ENCODE assay signal across 31 mouse cellular contexts in the genomic region with DNA sequence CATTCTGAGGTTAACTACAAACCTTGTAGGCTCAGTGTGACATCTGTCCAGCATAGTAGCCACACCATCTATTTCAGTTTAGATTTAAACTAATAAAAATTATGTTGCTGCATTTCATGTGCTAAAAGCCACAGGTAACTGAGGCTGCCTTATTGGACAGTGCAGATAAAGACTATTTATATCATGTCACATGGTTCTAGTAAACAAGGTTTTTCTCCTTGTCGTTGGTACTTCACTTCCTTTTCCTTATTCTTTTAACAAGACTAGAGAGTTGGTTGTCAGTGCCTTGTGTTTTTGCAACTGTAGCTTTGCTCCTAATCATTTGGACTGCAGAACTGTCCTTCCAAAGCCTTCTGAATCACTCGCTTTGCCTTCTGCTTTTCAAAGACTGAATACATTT. TPM values are rescaled to one million over a fixed set of nuclear protein-coding genes. Genes with fewer than 3 reads are reported as not detected.
DNase-seq lines count a peak whose midpoint lies in the region; ATAC-seq and TF ChIP-seq lines count a peak whose summit lies in the region.
"Had no signal": no experiment of that assay in that cellular context is flagged by ENCODE, and none has a peak within 500 bp of the region (broad histone marks: within the 10 kb centered on the region; RNA-seq: fewer than 3 reads in every experiment).

No protein-coding gene starts in this region.

- ATAC-seq in G1E (ENCODE audit: extremely low read depth, insufficient number of reproducible peaks, low FRiP score, poor library complexity, severe bottlenecking): peak; percentile 15; the same call in 1 of the 2 replicates
- no peak for ATAC-seq in midbrain, embryonic 15.5 days (replicated peaks)
- ATAC-seq: activated CD4-positive, CD25-positive, alpha-beta regulatory T cell, adult 4 months; CD4-positive, CD25-positive, alpha-beta regulatory T cell, adult 4 months; forebrain, embryonic 14.5 days; forebrain, embryonic 16.5 days; Patski had no signal

- WGBS in kidney, adult 2 months: 59% methylated on average over 2 of the region's 2 CpGs
- WGBS in midbrain, embryonic 15.5 days: 80% methylated on average over 2 of the region's 2 CpGs

- H3K27ac ChIP-seq in kidney, adult 2 months (ENCODE audit: insufficient read depth, low read depth, low read length): 0 out of 2 replicates have a peak overlapping the region, but pooled peaks have one; percentile 31
- H3K27ac ChIP-seq in bone marrow macrophage, adult 2 months (ENCODE audit: insufficient read depth, low read depth, low read length): 0 out of 2 replicates have a peak overlapping the region, but pooled peaks have one; percentile 3
- no peak overlapping the region for H3K27ac ChIP-seq in midbrain, embryonic 15.5 days
- H3K27ac ChIP-seq: embryonic facial prominence, embryonic 13.5 days; embryonic facial prominence, embryonic 15.5 days; forebrain, embryonic 10.5 days; forebrain, embryonic 12.5 days had no signal

- H3K4me1 ChIP-seq in kidney, adult 2 months (ENCODE audit: control insufficient read depth, insufficient read depth, low read length): no peaks in the 10 kb centered on the region
- H3K4me1 ChIP-seq in G1E (ENCODE audit: insufficient read depth, low read depth, low read length): peaks cover 6% of the 10 kb centered on the region; the same call in 1 of the 2 replicates
- H3K4me1 ChIP-seq in bone marrow macrophage, adult 2 months (ENCODE audit: control insufficient read depth, insufficient read depth, low read length): peaks cover 7% of the 10 kb centered on the region
- no peaks in the 10 kb centered on the region for H3K4me1 ChIP-seq in midbrain, embryonic 15.5 days
- H3K4me1 ChIP-seq: embryonic facial prominence, embryonic 13.5 days; embryonic facial prominence, embryonic 15.5 days; forebrain, embryonic 10.5 days; forebrain, embryonic 12.5 days had no signal

- DNase-seq in kidney, adult 2 months: no peak
- DNase-seq in kidney, postnatal 10 days: no peak
- no peak for DNase-seq in G1E (ENCODE audit: low spot score)
- DNase-seq: adrenal gland, adult 8-10 months; adrenal gland, postnatal 14 days; adrenal gland, postnatal 36 days; B cell, adult 2 months; cerebellum, adult 11 months; cerebellum, adult 18-20 months; cerebellum, adult 8-10 months; cerebellum, adult 9-11 months; cerebellum, postnatal 14 days; cerebellum, postnatal 36 days; embryo, embryonic 11 days had no signal

- H3K36me3 ChIP-seq in kidney, adult 2 months (ENCODE audit: control insufficient read depth, insufficient read depth, low read length): no peaks in the 10 kb centered on the region
- H3K36me3 ChIP-seq in G1E (replicated peaks): peaks cover 13% of the 10 kb centered on the region
- no peaks in the 10 kb centered on the region for H3K36me3 ChIP-seq in midbrain, embryonic 15.5 days (replicated peaks)
- H3K36me3 ChIP-seq: embryonic facial prominence, embryonic 13.5 days; embryonic facial prominence, embryonic 15.5 days; forebrain, embryonic 10.5 days; forebrain, embryonic 12.5 days had no signal

- H3K4me2 ChIP-seq in midbrain, embryonic 15.5 days: no peak overlapping the region
- H3K4me2 ChIP-seq: embryonic facial prominence, embryonic 13.5 days; embryonic facial prominence, embryonic 15.5 days; forebrain, embryonic 12.5 days had no signal

- no peaks in the 10 kb centered on the region for H3K9me3 ChIP-seq in G1E (replicated peaks)
- no peaks in the 10 kb centered on the region for H3K9me3 ChIP-seq in midbrain, embryonic 15.5 days
- H3K9me3 ChIP-seq: embryonic facial prominence, embryonic 13.5 days; embryonic facial prominence, embryonic 15.5 days; forebrain, embryonic 10.5 days; forebrain, embryonic 12.5 days had no signal

- TF ChIP-seq POLR2A in kidney, adult 2 months (IDR thresholded peaks at IDR 0.05; ENCODE audit: low read depth, low read length): no peak
- no peak for TF ChIP-seq POLR2A in bone marrow macrophage, adult 2 months (IDR thresholded peaks at IDR 0.05; ENCODE audit: borderline replicate concordance, low read depth, low read length)

- no peaks in the 10 kb centered on the region for H3K27me3 ChIP-seq in kidney, adult 2 months (replicated peaks; ENCODE audit: control insufficient read depth, insufficient read depth, low read length)
- H3K27me3 ChIP-seq in G1E (ENCODE audit: insufficient read depth, low read length): no peaks in the 10 kb centered on the region
- H3K27me3 ChIP-seq in midbrain, embryonic 15.5 days (replicated peaks): no peaks in the 10 kb centered on the region
- H3K27me3 ChIP-seq: CH12.LX; embryonic facial prominence, embryonic 13.5 days; embryonic facial prominence, embryonic 15.5 days; forebrain, embryonic 12.5 days; Patski had no signal

- no peak for TF ChIP-seq CTCF in kidney, adult 2 months (conservative IDR thresholded peaks at IDR 0.05; ENCODE audit: insufficient read depth, insufficient read length, low read depth, low read length)
- TF ChIP-seq CTCF in G1E (IDR thresholded peaks at IDR 0.05; ENCODE audit: low read depth, low read length): no peak
- TF ChIP-seq CTCF in bone marrow macrophage, adult 2 months (IDR thresholded peaks at IDR 0.05; ENCODE audit: low read depth, low read length): no peak

- H3K4me3 ChIP-seq in kidney, adult 2 months (ENCODE audit: insufficient read depth, low read depth, low read length): no peak overlapping the region
- no peak overlapping the region for H3K4me3 ChIP-seq in G1E (ENCODE audit: low read depth, low read length)
- no peak overlapping the region for H3K4me3 ChIP-seq in bone marrow macrophage, adult 2 months (ENCODE audit: insufficient read depth, low read length)
- no peak overlapping the region for H3K4me3 ChIP-seq in midbrain, embryonic 15.5 days
- H3K4me3 ChIP-seq: embryonic facial prominence, embryonic 13.5 days; embryonic facial prominence, embryonic 15.5 days; erythroblast, embryonic 14.5 days; forebrain, embryonic 10.5 days; forebrain, embryonic 12.5 days had no signal

- H3K9ac ChIP-seq in midbrain, embryonic 15.5 days: no peak overlapping the region
- H3K9ac ChIP-seq: embryonic facial prominence, embryonic 13.5 days; embryonic facial prominence, embryonic 15.5 days; forebrain, embryonic 12.5 days had no signal

RNA-seq across cellular contexts. Expression of a gene that starts 22.0 kb away (rescaled TPM):
- polyA plus RNA-seq in kidney, adult 2 months (2012; rRNA removed): not detected in 2 replicates
- 89.8 TPM in 1 of 2 replicates, not detected in the other for total RNA-seq in G1E (2014; fragmentation: Nextera tagmentation)
- total RNA-seq in G1E (2017): not detected in 2 replicates
- not detected in 2 replicates for polyA plus RNA-seq in G1E (2012)
- polyA plus RNA-seq in bone marrow macrophage, adult 2 months (2012; ENCODE audit: insufficient read depth, insufficient read length, missing spikeins): not detected in 2 replicates
- polyA plus RNA-seq in midbrain, embryonic 15.5 days (2015; fragmentation: Nextera tagmentation; extraction: Ambion mirVana): not detected in 2 replicates
- total RNA-seq: adrenal gland, adult 18-20 months; adrenal gland, adult 8-10 months; adrenal gland, postnatal 14 days; adrenal gland, postnatal 36 days; CH12.LX; common myeloid progenitor, adult 5-6 weeks had no signal
- polyA plus RNA-seq: activated CD4-positive, CD25-positive, alpha-beta regulatory T cell, adult 4 months; brain, embryonic 14.5 days; CD4-positive, CD25-positive, alpha-beta regulatory T cell, adult 4 months; embryonic facial prominence, embryonic 11.5 days; embryonic facial prominence, embryonic 13.5 days; embryonic facial prominence, embryonic 15.5 days; erythroblast, embryonic 14.5 days; forebrain, embryonic 10.5 days; forebrain, embryonic 12.5 days; forebrain, embryonic 14.5 days; forebrain, embryonic 16.5 days; Patski had no signal

RNA-seq across cellular contexts. Expression of a gene that starts 22.3 kb away (rescaled TPM):
- polyA plus RNA-seq in kidney, adult 2 months (2012; rRNA removed): 29.5 and 35.4 TPM in 2 replicates
- total RNA-seq in G1E (2014; fragmentation: Nextera tagmentation): 117 and 137 TPM in 2 replicates
- total RNA-seq in G1E (2017): 149 and 168 TPM in 2 replicates
- polyA plus RNA-seq in G1E (2012): 10.2 and 17.6 TPM in 2 replicates
- 112 and 119 TPM in 2 replicates for polyA plus RNA-seq in bone marrow macrophage, adult 2 months (2012; ENCODE audit: insufficient read depth, insufficient read length, missing spikeins)
- 21.9 and 25.0 TPM in 2 replicates for polyA plus RNA-seq in midbrain, embryonic 15.5 days (2015; fragmentation: Nextera tagmentation; extraction: Ambion mirVana)
